Mouse (Mus musculus) olfactory bulb, adult 2 months (tissue): ENCODE data around the gene Fcrla.

Source experiments
- CTCF ChIP-seq: fragments of 200-500 bp; IDR thresholded peaks from 2 replicates; pipeline ENCODE4 v1.5.1; 2012; ENCODE audit warnings: low read depth, mild to moderate bottlenecking, low read length, moderate library complexity; ENCODE audit not compliant: insufficient read depth
- POLR2A ChIP-seq: fragments of 200-500 bp; IDR thresholded peaks from 2 replicates; pipeline ENCODE4 v1.6.1; 2012; ENCODE audit warnings: mild to moderate bottlenecking, low read depth, low read length, moderate library complexity; ENCODE audit not compliant: insufficient read depth

DNA sequence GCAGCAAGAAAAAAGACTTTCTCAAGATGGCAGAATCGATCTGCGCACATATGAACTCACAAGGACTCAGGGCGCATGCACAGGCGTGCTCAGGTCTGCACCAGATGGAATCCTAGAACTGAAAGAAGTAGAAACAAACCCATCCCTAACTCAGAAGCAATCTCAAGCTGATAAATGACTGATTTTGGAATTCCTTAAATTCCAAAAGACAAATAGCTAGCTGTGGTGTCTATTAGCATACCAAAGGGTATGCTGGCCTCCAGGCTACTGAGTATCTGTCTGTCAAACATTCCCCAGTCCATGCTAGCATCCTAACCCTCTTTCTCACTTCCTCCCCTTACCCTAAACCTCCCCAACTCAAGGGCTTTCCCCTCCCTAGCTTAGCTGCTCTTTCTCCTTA, 38.1 kb downstream of the Fcrla start:
- no peak for TF ChIP-seq CTCF
- TF ChIP-seq POLR2A: no peak
